Mouse (Mus musculus) hindbrain, embryonic 10.5 days (tissue): ENCODE measurements at regions not wholly inside any gene's neighbourhood (a gene's known extent, or its start where the extent isn't known, plus 50 kb on each side); places are given as distances from the start of the nearest gene placed in this dataset.
A peak's percentile ranks its signal among the peaks of the same experiment; 100 is the strongest.

ENCODE experiments used
- DNase-seq: peaks from one replicate; pipeline ENCODE4 v3.0.0-alpha.2; 2017; ENCODE audit warnings: low spot score
- H3K27ac ChIP-seq: fragments of 300-500 bp; sonication (generic); 2 replicates; pipeline ENCODE4 v1.5.1; 2016; ENCODE audit warnings: mild to moderate bottlenecking, moderate library complexity
- H3K27me3 ChIP-seq: fragments of 300-500 bp; sonication (generic); 2 replicates; pipeline ENCODE4 v1.6.1; 2016; ENCODE audit warnings: mild to moderate bottlenecking; ENCODE audit not compliant: poor library complexity, insufficient read depth, severe bottlenecking
- H3K36me3 ChIP-seq: fragments of 300-500 bp; sonication (generic); 2 replicates; pipeline ENCODE4 v1.6.1; 2016; ENCODE audit warnings: mild to moderate bottlenecking, moderate library complexity
- H3K4me1 ChIP-seq: fragments of 300-500 bp; sonication (generic); replicated peaks from 2 replicates; pipeline ENCODE4 v1.6.1; 2016; ENCODE audit warnings: mild to moderate bottlenecking
- H3K4me3 ChIP-seq: fragments of 300-500 bp; sonication (generic); 2 replicates; pipeline ENCODE4 v1.5.1; 2016; ENCODE audit warnings: mild to moderate bottlenecking, moderate library complexity
- H3K9me3 ChIP-seq: fragments of 300-500 bp; sonication (generic); 2 replicates; pipeline ENCODE4 v1.6.1; 2016; ENCODE audit warnings: mild to moderate bottlenecking, moderate library complexity
- WGBS: fragments of 180-500 bp; shearing (Covaris S2); methylation state at CpG from one replicate; pipeline ENCODE4 v1.1.7; 2016; 5-methylcytosine and 5-hydroxymethylcytosine counted together

DNA sequence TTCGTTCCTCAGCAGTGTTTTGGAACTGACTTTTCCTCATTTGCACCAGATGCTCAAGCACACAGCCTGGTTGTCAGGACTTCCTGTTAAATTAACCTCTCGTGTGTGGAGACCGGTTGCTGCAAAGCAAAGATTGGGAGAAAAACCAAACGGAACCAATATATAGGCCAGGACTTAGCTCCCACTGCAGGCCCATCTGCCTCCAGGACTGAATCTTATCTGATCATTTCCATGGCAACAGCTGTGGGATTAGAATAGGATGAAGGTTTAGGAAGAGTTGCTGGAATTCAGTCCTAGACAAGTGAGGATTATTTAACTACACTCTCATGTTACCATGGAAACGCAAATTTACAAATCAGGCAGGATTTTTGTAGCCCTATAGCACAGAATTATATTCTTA lies 154.4 kb upstream of the Slco3a1 start:
- peak overlapping the region; percentile 77 for H3K27ac ChIP-seq
- H3K36me3 ChIP-seq = no peaks in the 10 kb centered on the region
- WGBS = 47% methylated on average over 5 of the region's 5 CpGs
- peak; percentile 30 for DNase-seq
- no peak overlapping the region for H3K4me3 ChIP-seq
- peaks cover 27% of the 10 kb centered on the region for H3K4me1 ChIP-seq
- no peaks in the 10 kb centered on the region for H3K9me3 ChIP-seq
- H3K27me3 ChIP-seq = no peaks in the 10 kb centered on the region

DNA sequence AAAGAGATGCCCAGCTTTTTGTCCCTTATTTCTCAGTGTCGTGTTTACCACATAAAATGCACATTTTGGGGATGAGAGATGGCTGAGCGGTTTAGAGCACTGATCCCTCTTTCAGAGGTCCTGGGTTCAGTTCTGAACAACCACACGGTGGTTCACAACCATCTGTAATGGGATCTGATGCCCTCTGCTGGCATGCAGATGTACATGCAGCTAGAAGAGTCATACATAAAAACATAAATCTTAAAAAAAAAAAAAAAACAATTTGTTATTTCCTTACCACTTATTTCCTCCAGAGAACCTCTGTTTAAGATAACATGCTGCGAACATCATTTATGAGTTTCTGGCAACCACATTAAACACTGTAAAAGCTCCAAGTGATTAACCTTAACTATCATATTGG lies 149.0 kb upstream of the Slco3a1 start:
- 78% methylated on average over 4 of the region's 4 CpGs for WGBS
- H3K4me3 ChIP-seq = no peak overlapping the region
- no peak overlapping the region for H3K27ac ChIP-seq
- no peaks in the 10 kb centered on the region for H3K27me3 ChIP-seq
- peaks cover 4% of the 10 kb centered on the region for H3K4me1 ChIP-seq
- no peaks in the 10 kb centered on the region for H3K9me3 ChIP-seq
- no peaks in the 10 kb centered on the region for H3K36me3 ChIP-seq
- DNase-seq = no peak

DNA sequence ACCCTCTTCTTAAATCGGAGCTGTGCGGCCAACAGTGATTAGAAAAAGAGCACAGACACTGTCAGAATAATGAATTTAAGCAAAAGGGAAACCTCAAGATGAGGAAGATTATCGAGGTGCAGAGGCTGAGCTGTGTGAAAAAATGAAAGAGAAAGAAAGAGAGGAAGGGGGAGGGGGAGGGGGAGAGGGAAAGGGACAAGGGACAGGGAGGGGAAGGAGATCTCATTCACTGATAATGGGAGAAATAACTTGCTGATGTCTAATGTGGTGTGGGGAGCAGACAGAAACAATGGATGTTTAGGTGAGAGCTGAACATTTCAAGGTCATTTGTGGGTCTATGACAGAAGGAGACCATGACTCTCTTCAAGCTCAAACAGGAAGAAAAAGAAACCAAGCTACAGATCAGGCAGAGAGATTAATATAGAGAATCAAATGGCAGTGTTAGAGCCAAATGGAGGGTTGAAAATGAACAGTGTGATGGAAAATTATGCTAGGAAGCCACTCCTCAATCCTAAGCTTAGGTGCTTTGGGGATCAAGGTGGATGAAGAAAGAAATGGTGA lies 143.3 kb upstream of the Slco3a1 start:
- Histone ChIP-seq H3K9me3 (no peaks in the 10 kb centered on the region), H3K27me3 (no peaks in the 10 kb centered on the region), H3K4me3 (no peak overlapping the region), H3K36me3 (no peaks in the 10 kb centered on the region), H3K27ac (no peak overlapping the region), H3K4me1 (0 out of 2 replicates have a peak, but pooled peaks cover 2% of the 10 kb centered on the region)
- 81% methylated on average over 3 of the region's 3 CpGs for WGBS
- no peak for DNase-seq

DNA sequence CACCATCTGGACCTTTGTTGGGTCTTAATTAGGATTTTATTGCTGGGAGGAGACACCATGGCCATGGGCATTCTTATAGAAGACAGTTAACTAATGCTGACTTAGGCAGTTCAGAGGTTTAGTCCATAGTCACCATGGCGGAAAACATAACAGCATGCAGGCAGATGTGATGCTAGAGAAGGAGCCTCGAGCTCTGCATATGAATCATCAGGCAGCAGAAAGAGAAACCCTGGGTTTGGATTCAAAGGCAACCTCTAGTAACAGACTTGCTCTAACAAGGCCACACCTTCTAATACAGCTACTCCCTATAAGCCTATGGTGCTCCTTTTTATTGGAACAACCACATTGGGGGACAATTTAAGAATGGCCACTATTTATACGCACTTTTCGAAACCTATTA lies 141.7 kb upstream of the Slco3a1 start:
- WGBS = 89% methylated on average over 4 of the region's 4 CpGs
- Histone ChIP-seq H3K27me3 (no peaks in the 10 kb centered on the region), H3K4me3 (no peak overlapping the region), H3K9me3 (no peaks in the 10 kb centered on the region), H3K4me1 (0 out of 2 replicates have a peak, but pooled peaks cover 2% of the 10 kb centered on the region), H3K36me3 (no peaks in the 10 kb centered on the region), H3K27ac (no peak overlapping the region)
- DNase-seq = no peak

DNA sequence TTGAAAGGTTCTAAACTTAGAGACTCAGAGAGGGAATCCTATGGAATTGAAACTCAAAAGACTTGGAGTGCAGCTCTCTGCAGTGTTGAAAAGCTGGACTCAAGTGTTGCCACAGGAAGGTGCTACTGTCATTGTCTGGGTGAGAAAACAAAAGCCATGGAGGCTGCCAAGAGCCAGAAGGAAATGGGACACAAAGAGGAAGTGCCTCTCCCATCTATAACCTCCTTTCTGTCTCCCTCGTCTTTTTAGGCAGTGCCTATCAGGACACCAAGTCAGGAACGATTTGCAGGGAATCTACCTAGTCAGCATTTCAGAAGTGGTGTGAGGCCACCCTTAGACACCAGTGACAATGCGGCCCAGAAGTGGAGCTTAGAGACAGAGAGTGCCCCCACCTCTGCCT lies 138.5 kb upstream of the Slco3a1 start:
- WGBS = 76% methylated on average over 3 of the region's 3 CpGs
- no peak for DNase-seq

DNA sequence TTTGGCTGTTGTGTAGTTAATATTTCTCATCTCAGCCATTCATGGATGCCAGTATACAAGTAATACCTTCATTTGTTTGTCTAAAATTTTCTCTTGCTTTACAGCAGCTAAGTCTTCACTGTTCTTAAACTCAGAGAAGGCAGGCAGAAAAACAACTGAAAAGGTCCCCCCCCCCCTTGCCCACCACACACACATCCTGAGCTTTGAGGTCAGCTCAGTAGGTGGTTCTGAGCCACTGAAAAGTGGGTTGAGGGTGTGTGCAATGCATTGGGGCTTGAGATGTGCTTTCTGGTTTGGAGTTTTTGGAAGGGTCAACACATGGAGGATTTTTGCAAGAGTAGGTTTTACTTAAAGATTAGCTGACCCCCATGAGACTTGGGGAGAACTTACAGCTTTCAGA lies 136.1 kb upstream of the Slco3a1 start:
- Histone ChIP-seq H3K4me1 (peaks cover 14% of the 10 kb centered on the region), H3K9me3 (no peaks in the 10 kb centered on the region), H3K27me3 (no peaks in the 10 kb centered on the region), H3K36me3 (no peaks in the 10 kb centered on the region), H3K4me3 (no peak overlapping the region), H3K27ac (no peak overlapping the region)
- DNase-seq = no peak

More for the DNA sequence above, 138.5 kb upstream of the Slco3a1 start:
- H3K4me1 ChIP-seq = peaks cover 4% of the 10 kb centered on the region; the same call in 1 of the 2 replicates
- no peaks in the 10 kb centered on the region for H3K9me3 ChIP-seq
- no peak overlapping the region for H3K4me3 ChIP-seq
- H3K27ac ChIP-seq = no peak overlapping the region
- no peaks in the 10 kb centered on the region for H3K27me3 ChIP-seq
- no peaks in the 10 kb centered on the region for H3K36me3 ChIP-seq

DNA sequence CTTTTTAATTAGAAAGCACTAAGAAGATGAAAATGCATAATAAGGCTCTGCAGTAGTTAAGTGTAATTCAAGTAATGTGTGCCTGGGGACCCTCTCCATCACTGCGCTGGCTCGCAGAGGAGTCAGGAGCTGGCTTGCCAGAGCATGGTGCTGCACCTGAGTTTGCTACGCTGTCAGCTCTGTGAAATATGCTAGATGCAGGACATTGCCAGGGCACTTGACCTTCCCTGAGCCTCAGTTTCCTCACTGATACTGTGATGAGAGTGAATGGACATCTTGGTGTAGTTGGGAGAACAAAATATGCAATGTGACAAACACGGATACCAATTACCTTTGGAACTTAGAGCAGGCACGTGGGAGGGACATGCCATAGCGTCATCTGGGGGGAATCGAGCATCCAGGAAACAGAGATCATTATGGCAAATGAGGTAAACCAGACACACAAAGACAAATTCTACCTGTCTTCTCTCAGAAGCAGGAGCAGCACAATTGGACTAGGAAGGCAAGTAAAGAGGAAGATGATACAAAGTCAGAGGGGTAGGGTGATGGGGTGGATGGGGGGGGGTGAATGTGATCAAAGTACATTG lies 133.6 kb upstream of the Slco3a1 start:
- Histone ChIP-seq H3K36me3 (no peaks in the 10 kb centered on the region), H3K27ac (no peak overlapping the region), H3K4me3 (no peak overlapping the region), H3K9me3 (no peaks in the 10 kb centered on the region), H3K4me1 (peaks cover 12% of the 10 kb centered on the region), H3K27me3 (no peaks in the 10 kb centered on the region)
- no peak for DNase-seq
- WGBS = 88% methylated on average over 7 of the region's 7 CpGs

DNA sequence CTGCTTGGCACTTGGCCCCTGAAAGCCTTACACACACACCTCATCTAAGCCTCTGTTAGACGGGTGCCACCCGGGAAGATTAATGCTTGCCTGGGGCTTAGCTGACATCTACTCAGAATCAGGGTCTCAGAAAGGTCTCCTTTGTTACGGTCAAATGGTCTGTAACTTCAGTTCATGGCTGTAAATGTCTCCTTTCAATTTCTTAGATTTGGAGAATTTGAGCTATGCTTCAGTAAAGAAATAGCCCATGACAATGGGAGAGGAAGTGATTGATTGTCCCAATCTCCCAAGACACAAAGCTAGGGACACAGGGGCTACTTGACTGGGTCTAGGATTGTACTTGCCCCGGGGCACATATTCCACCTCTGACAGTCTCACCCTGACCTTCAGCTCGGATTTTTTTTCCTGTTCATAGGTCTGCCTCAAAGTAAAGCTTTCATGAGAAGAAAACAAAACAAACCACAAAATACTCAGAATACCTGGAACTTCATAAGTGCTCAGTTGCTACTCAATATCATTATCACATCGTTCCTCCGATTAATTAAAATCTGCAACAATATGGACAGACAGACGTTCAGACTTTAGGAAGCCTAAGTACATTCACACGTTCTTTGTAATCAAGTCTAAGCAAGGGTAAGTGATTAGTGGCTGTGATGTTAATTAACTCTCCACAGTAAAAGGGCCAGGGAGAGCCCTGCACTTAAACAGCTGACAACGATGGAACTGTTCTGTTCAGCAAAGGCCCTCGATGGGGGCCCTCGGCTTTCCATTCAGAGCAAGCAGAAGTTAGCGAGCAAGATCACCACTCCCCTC lies 132.9 kb upstream of the Slco3a1 start:
- no peak for DNase-seq
- Histone ChIP-seq H3K9me3 (no peaks in the 10 kb centered on the region), H3K4me3 (no peak overlapping the region), H3K4me1 (peaks cover 12% of the 10 kb centered on the region), H3K27me3 (no peaks in the 10 kb centered on the region), H3K27ac (no peak overlapping the region), H3K36me3 (no peaks in the 10 kb centered on the region)
- WGBS = 63% methylated on average over 13 of the region's 13 CpGs

DNA sequence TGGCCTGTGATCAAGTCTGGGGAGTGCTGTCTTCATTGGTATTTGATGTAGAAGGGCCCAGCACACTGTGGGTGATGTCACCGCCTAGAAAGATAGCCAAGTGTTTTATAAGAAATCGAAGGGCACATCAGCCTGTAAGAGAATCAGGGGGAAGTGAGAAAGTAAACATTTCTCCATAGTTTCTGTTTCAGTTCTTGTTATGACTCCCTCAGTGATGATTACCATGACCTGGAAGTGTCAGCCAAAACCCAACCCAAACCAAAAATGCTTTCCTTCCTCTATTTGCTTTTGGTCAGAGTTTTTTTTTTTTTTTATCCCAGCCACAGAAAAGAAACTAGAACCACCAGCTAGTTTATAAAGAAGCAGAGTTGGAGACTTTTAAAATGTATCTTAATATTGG lies 129.4 kb upstream of the Slco3a1 start:
- Histone ChIP-seq H3K27ac (no peak overlapping the region), H3K36me3 (no peaks in the 10 kb centered on the region), H3K4me3 (no peak overlapping the region), H3K9me3 (no peaks in the 10 kb centered on the region), H3K27me3 (no peaks in the 10 kb centered on the region), H3K4me1 (peaks cover 12% of the 10 kb centered on the region)
- no peak for DNase-seq
- 91% methylated on average over 2 of the region's 2 CpGs for WGBS

DNA sequence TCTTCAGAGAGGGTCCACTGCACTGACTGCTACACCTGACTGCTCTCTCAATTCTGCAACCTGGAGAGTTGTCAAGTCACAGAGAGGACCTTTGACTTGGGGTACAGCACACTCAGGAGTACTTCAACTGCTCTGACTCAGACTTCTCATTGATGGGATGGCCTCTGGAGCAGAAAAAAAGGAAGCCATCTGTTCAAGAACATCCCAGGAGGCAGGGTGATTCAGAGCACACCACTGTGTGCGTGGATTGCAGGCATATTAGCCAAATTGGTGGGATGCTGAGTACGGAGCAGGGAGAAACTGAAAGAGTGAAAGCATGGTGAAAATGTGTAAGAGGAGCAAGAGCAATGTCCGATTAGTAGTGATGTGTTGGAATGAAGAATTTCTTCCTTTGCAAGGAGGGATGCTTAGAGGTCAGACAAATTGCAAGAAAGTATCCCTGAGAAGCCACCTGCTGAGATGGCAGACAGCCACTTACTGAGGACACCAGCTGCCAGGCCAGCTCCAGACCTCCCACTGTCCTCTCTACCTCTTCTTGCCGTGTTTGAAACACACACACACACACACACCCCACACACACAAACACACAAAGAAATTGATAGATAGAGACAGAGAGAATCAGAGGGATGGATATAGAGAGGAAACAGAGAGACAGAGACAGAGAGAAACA lies 119.2 kb upstream of the Slco3a1 start:
- Histone ChIP-seq H3K36me3 (no peaks in the 10 kb centered on the region), H3K4me1 (no peaks in the 10 kb centered on the region), H3K27ac (no peak overlapping the region), H3K27me3 (no peaks in the 10 kb centered on the region), H3K9me3 (no peaks in the 10 kb centered on the region), H3K4me3 (no peak overlapping the region)
- 75% methylated on average over 4 of the region's 4 CpGs for WGBS
- no peak for DNase-seq

DNA sequence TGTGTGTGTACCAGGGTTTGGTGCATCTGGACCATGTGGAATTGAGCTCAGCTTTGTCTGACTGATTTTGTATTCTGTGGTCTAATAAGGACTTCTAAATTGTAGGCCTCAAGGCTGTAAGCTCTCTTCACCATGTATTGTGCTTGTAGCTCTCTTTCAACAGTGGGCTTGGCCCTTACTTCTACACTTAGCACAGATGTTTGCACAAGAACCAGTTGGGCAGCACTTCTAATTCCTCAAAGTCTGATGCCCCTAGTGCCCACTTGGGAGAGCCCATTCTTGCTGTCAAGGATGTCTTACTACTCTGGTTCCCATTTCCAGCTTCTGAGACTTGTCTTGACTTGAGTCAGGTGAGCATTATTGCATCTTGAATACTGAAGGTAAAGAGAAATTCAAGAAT lies 114.5 kb upstream of the Slco3a1 start:
- no peak overlapping the region for H3K4me3 ChIP-seq
- no peaks in the 10 kb centered on the region for H3K36me3 ChIP-seq
- no peak overlapping the region for H3K27ac ChIP-seq
- DNase-seq = no peak
- no peaks in the 10 kb centered on the region for H3K27me3 ChIP-seq
- H3K4me1 ChIP-seq = no peaks in the 10 kb centered on the region
- H3K9me3 ChIP-seq = no peaks in the 10 kb centered on the region

DNA sequence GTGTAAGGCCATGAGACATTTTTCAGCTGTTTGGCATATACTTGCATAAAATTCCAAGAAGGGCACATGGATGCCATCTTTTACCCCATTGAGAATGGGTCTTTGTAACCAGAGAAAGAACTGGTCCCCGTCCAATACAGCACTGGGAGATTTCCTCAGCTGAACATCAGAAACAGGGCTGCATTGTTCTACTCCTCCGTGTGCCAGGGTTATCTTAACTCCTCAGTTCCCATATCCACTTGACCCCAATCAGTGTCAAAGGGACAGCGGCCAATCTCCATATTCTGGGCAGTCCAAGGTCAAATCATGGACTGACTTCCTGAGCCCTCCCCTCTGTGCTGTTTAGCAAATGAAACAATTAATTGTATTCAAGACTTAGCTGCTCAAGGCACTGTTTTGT lies 112.5 kb upstream of the Slco3a1 start:
- Histone ChIP-seq H3K27ac (no peak overlapping the region), H3K27me3 (no peaks in the 10 kb centered on the region), H3K9me3 (no peaks in the 10 kb centered on the region), H3K36me3 (no peaks in the 10 kb centered on the region), H3K4me1 (no peaks in the 10 kb centered on the region), H3K4me3 (no peak overlapping the region)
- WGBS = 61% methylated on average over 3 of the region's 3 CpGs
- DNase-seq = no peak

DNA sequence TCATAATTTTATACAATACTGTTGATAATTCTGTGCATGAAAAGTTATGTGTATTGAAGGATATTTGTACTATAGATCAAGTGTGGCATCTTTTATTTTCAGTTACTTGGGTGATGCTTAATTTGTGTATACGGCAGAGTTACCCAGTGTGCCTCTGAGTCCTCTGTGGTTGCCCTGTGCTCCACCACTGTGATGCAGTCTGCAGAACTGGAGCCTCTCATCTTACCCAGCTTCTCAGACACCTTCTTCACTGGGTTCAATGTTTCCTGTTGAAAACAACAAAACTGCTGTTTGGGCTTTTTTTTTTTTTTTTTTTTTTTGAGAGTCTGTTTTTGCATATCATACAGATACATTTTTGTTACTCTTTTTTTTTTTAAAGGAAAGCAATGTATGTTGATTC lies 109.2 kb upstream of the Slco3a1 start:
- H3K27me3 ChIP-seq = no peaks in the 10 kb centered on the region
- no peaks in the 10 kb centered on the region for H3K9me3 ChIP-seq
- no peak overlapping the region for H3K27ac ChIP-seq
- H3K36me3 ChIP-seq = no peaks in the 10 kb centered on the region
- no peaks in the 10 kb centered on the region for H3K4me1 ChIP-seq
- no peak overlapping the region for H3K4me3 ChIP-seq
- DNase-seq = no peak
- WGBS = 92% methylated on average over 1 of the region's 1 CpGs
